Mouse (Mus musculus) Patski (cell line): Measurements from ENCODE around the gene Rnf187. TPM values are rescaled to one million over a fixed set of nuclear protein-coding genes. Genes with fewer than 3 reads are reported as not detected.
"Not testable (repeated sequence)": the region's sequence is repeated elsewhere in the genome, so short reads cannot be mapped to it uniquely, and the experiment has no call there.

ENCODE experiments used
- ATAC-seq: fragments of 100-300 bp; one replicate; pipeline ENCODE4 v1.8.0; 2021
- CTCF ChIA-PET: fragments of 350-600 bp; sonication (Branson Sonifier 250); formaldehyde crosslinking; loops from one replicate; lab custom pipeline; 2022; ENCODE audit warnings: inconsistent platforms; lab: Charles Lee
- POLR2A ChIA-PET: fragments of 350-600 bp; sonication (Branson Sonifier 250); formaldehyde crosslinking; loops from one replicate; lab custom pipeline; 2022; ENCODE audit warnings: antibody characterized with exemption, inconsistent platforms; lab: Charles Lee
- DNase-seq: peaks from one replicate; pipeline ENCODE4 v3.0.0-alpha.2; 2011; ENCODE audit warnings: low read depth, low spot score
- H3K27me3 ChIP-seq: fragments of 371-371 bp; one replicate; pipeline ENCODE4 v1.5.1; 2021
- CTCF ChIP-seq: fragments of 100-300 bp; IDR thresholded peaks from one replicate; pipeline ENCODE4 v1.5.1; 2021
- in situ Hi-C: fragments of 300-500 bp; cut with MboI; formaldehyde crosslinking; loops from 3 replicates; pipeline ENCODE4 v1.11.1; 2018; ENCODE audit warnings: low pct_unique_long_range_greater_than_20kb, mixed read lengths
- polyA plus RNA-seq: library from polyadenylated mRNA; unstranded; gene quantifications from one replicate; pipeline ENCODE4 v1.2.3, GENCODE M21; 2021

Gene Rnf187
- polyA plus RNA-seq, 1 experiment from 2014 or later: 252 TPM

DNA sequence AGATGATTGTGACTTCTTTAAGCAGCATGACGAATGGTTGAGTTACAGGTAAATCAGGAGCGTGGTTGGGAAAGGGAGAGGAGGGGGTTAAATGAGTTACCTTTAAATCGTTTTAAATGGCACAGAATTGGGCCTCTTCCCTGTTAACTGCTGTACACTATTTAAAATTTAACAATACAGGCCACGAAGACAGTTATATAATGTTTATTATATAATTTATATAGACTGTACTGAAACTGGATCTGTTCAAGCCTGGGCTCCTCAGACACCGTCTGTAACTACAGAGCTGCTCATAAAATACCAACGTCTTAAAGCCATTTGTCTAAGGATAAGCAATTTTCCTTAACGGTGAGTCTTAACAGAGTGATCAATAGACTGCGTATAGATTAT lies 17.1 kb upstream of the Rnf187 start:
- POLR2A ChIA-PET: interaction anchor here (1.5 kb wide), 1 partner anchor 22 kb away, joined by 4 read pairs; the partner anchor contains the start of gene Trim11
- DNase-seq (no peak), ATAC-seq (no peak)
- no peaks in the 10 kb centered on the region for H3K27me3 ChIP-seq
- in situ Hi-C loops: no loop called here
- TF ChIP-seq CTCF: no peak
- CTCF ChIA-PET: interaction anchor here (1.2 to 2.7 kb wide), 3 partner anchors 14 to 41 kb away, joined by 3 to 8 read pairs (median 6); partner anchors contain the start of gene Trim11

DNA sequence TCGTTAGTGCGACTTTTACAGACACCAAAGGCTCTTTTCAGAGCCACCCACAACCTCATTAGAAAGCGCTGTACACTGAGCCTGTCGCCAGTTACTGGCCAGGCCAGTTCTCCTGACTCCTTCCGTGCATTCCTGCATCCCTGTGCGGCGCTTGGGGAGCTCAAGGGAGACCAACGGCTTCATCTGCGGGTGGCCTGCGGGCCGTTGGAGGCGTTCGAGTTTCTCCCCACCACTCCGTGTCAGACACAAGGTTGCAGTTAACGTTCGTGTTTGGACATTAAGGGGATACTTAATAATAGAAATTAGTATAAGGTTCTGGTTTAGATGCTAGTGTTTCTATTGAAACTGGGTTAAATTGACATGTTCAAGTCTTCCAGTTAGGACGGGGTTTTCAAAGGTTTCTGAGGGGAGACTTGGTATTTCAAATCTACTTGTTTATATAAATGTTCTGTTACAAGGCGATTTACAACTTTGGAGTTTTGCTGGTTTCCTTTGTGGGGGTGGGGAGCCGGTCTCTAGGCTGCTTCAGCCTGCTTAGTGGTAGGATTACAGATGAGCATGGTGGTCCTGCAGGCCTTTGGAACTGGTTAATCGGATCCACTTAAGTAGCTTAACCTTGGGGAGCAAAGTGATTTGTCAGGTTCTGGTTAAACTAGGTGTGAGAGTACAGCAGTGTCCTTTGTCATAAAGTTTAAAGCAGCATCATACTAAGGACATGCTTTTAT lies 16.6 kb upstream of the Rnf187 start:
- ChIA-PET CTCF (interaction anchor here (1.2 to 2.7 kb wide), 4 partner anchors 14 to 41 kb away, joined by 3 to 8 read pairs (median 6); partner anchors contain the start of gene Trim11), POLR2A (interaction anchor here (0.9 to 1.4 kb wide), 4 partner anchors 11 to 36 kb away, joined by 3 to 6 read pairs (median 3); partner anchors contain the start of gene Trim11)
- H3K27me3 ChIP-seq: no peaks in the 10 kb centered on the region
- no peak for DNase-seq
- no peak for TF ChIP-seq CTCF
- ATAC-seq: peak; percentile 17
- in situ Hi-C loops: no loop called here

DNA sequence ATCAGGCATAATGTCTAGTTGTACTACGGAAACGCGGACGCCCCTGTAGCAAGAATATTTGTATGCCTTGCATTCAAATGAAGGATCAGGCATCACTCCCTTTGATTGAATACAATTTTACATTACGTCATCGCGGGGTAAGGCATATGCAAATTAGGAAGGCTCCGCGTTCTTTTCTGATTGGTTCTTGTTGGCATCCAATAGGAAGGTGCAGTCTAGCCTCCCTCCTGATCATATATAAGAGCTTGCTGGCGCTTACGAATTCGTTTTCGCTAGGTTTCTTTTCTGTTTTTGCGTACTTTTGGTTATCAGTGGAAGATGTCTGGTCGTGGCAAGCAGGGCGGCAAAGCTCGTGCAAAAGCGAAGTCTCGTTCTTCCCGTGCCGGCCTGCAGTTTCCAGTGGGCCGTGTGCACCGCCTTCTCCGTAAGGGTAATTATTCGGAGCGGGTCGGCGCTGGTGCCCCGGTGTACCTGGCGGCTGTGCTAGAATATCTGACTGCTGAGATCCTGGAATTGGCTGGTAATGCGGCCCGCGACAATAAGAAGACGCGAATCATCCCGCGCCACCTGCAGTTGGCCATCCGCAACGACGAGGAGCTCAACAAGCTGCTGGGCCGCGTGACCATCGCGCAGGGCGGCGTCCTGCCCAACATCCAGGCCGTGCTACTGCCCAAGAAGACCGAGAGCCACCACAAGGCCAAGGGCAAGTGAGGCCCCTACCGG lies 15.9 kb upstream of the Rnf187 start, which contains the start of the genes Hist3h2a and Trim17:
TSS of gene Hist3h2a (plus strand) at position 266 of the 723 bp plus-strand sequence.
TSS of gene Trim17 (plus strand) at position 266 of the 723 bp plus-strand sequence.
- in situ Hi-C loops: no loop called here
- CTCF ChIA-PET: interaction anchor here (1.3 to 2.7 kb wide), 3 partner anchors 24 to 40 kb away, joined by 5 to 8 read pairs (median 6); partner anchors contain the start of gene Trim11
- TF ChIP-seq CTCF: peak; percentile 66
- no peaks in the 10 kb centered on the region for H3K27me3 ChIP-seq
- ATAC-seq: peak; percentile 86
- DNase-seq: peak; percentile 93
- POLR2A ChIA-PET: interaction anchor here (0.9 to 1.4 kb wide), 4 partner anchors 12 to 35 kb away, joined by 3 to 6 read pairs (median 3); partner anchors contain the start of gene Trim11

DNA sequence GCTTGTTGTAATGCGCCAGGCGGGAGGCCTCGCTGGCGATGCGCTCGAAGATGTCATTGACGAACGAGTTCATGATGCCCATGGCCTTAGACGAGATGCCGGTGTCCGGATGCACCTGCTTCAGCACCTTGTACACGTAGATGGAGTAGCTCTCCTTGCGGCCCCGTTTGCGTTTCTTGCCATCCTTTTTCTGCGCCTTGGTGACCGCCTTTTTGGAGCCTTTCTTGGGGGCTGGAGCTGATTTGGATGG lies 15.4 kb upstream of the Rnf187 start:
- DNase-seq, in situ Hi-C loops, H3K27me3 ChIP-seq: not testable (repeated sequence)
- POLR2A ChIA-PET: interaction anchor here (1.4 kb wide), 1 partner anchor 35 kb away, joined by 3 read pairs; no protein-coding TSS in a partner anchor
- peak; percentile 2 for ATAC-seq
- CTCF ChIA-PET: interaction anchor here (1.3 to 2.7 kb wide), 3 partner anchors 24 to 40 kb away, joined by 5 to 8 read pairs (median 6); partner anchors contain the start of gene Trim11

DNA sequence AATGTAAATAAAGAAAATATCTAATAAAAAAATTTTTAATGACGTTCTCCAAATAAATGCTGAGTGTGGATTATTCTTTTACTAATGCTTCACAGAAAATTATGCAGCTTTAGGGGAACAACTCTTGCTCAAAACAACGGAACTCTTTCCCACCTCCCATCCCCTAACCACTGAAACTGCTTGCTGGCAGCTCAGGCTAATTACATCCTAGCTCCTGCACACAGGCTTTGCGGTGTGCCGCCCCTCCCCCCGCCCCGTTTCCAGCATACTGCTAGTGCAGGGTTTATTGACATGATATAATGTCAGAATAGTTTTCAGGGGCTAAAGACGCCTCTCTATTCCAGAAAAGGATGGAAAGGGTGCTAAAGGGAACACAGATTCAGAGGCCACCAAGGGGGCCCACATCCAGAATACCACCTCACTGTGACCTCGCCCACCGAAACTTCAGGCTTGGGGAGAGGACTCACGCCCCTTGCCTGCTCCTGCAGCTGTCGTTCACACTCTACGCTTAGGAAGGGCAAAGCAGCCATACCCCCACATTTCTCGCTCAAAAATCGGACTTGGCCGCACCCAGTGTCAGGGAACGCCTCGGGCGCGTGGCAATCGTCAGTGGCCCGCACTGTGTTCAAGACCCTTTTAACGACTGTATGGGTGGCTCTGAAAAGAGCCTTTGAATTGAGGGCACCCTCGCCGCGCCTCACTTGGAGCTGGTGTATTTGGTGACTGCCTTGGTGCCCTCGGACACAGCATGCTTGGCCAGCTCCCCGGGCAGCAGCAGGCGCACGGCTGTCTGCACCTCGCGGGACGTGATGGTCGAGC lies 14.8 kb upstream of the Rnf187 start:
- POLR2A ChIA-PET: interaction anchor here (1.4 kb wide), 1 partner anchor 34 kb away, joined by 3 read pairs; no protein-coding TSS in a partner anchor
- in situ Hi-C loops: no loop called here
- DNase-seq (no peak), ATAC-seq (no peak)
- CTCF ChIA-PET: interaction anchor here (1.3 to 2.7 kb wide), 2 partner anchors 25 to 39 kb away, joined by 5 to 8 read pairs; no protein-coding TSS in a partner anchor
- no peaks in the 10 kb centered on the region for H3K27me3 ChIP-seq
- TF ChIP-seq CTCF: no peak

DNA sequence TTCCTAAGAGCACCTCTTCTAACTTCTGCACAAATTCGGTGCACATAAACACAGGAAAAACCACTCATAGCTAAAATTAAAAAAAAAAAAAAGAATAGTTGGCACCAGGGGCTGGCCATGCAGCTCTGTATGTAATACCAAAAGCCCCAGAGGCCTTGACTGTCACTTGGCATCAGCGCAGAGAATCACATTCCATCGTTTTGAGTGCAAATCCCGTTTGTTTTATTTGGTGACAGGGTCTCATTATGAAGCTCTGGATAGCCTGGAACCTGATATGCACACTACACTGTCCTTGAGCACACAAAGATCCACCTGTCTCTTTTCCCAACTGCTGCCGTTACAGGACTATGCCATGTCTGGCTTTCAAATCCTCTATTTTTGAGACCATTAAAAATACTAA lies 12.5 kb upstream of the Rnf187 start:
- no peaks in the 10 kb centered on the region for H3K27me3 ChIP-seq
- DNase-seq (no peak), ATAC-seq (no peak)
- CTCF ChIA-PET: interaction anchor here (1.7 kb wide), 1 partner anchor 23 kb away, joined by 4 read pairs; no protein-coding TSS in a partner anchor
- in situ Hi-C loops: no loop called here
- no peak for TF ChIP-seq CTCF
- POLR2A ChIA-PET: interaction anchor here (0.5 kb wide), 1 partner anchor 742 kb away, joined by 3 read pairs; no protein-coding TSS in a partner anchor

GRCm38 (mm10) chr11:58949480-58950431 lies 11.0 kb upstream of the Rnf187 start:
- TF ChIP-seq CTCF: no peak
- ChIA-PET POLR2A (interaction anchor here (1.3 to 2.0 kb wide), 2 partner anchors 11 to 22 kb away, joined by 3 to 16 read pairs; partner anchors contain the start of gene Rnf187), CTCF (interaction anchor here (0.9 to 1.3 kb wide), 2 partner anchors 21 to 35 kb away, joined by 3 to 4 read pairs; no protein-coding TSS in a partner anchor)
- peaks cover 3% of the 10 kb centered on the region for H3K27me3 ChIP-seq
- DNase-seq (no peak), ATAC-seq (no peak)
- in situ Hi-C loops: no loop called here
